8 mouse cellular contexts compared by ENCODE assay signal in genomic region chr17:86437516-86438277, GRCm38 (mm10).
DNase-seq lines count a peak whose midpoint lies in the region; ATAC-seq and TF ChIP-seq lines count a peak whose summit lies in the region.

No protein-coding gene starts in this region.

- H3K27ac ChIP-seq in CH12.LX (ENCODE audit: insufficient read depth, low read depth) = peak overlapping the region; percentile 65
- H3K27ac ChIP-seq in kidney, embryonic 14.5 days (ENCODE audit: low read depth, low read length) = no peak overlapping the region
- H3K27ac ChIP-seq in forebrain, embryonic 15.5 days (replicated peaks) = no peak overlapping the region

- TF ChIP-seq CTCF in CH12.LX (conservative IDR thresholded peaks at IDR 0.05 in 1 of 2, IDR thresholded peaks at IDR 0.05 in 1 of 2; ENCODE audit: low read depth in 2 of 2, low read length in 2 of 2) = no peak

- TF ChIP-seq EP300 in CH12.LX (IDR thresholded peaks at IDR 0.05; ENCODE audit: low read length) = peak; percentile 2; the same call in 1 of the 2 replicates

- H3K4me1 ChIP-seq in CH12.LX (ENCODE audit: control insufficient read depth in 1 of 2, insufficient read depth in 2 of 2) = peaks cover 34 to 62% of the 10 kb centered on the region in 2 experiments
- no peaks in the 10 kb centered on the region for H3K4me1 ChIP-seq in kidney, embryonic 14.5 days (ENCODE audit: control insufficient read depth, insufficient read depth, low read length)
- peaks cover 6% of the 10 kb centered on the region for H3K4me1 ChIP-seq in forebrain, embryonic 15.5 days

- whole genome bisulfite sequencing in kidney, embryonic 14.5 days = 83% methylated on average over 20 of the region's 20 CpGs
- 79% methylated on average over 20 of the region's 20 CpGs for WGBS in forebrain, embryonic 15.5 days

- no peak for ATAC-seq in kidney, embryonic 14.5 days (ENCODE audit: low FRiP score, low TSS enrichment)
- no peak for ATAC-seq in forebrain, embryonic 15.5 days (replicated peaks)

- H3K79me2 ChIP-seq in CH12.LX (replicated peaks; ENCODE audit: control insufficient read depth, extremely low read depth, insufficient read depth, poor library complexity, severe bottlenecking) = peaks cover 4% of the 10 kb centered on the region; the same call in 1 of the 2 replicates

- dilution Hi-C loops in CH12.LX (cut with MboI; ENCODE audit: extremely low pct_ligation_motif_present, extremely low pct_unique_long_range_greater_than_20kb, low sequenced_read_pairs) = no loop called here

- H3K27me3 ChIP-seq in CH12.LX (replicated peaks) = no peaks in the 10 kb centered on the region
- no peaks in the 10 kb centered on the region for H3K27me3 ChIP-seq in kidney, embryonic 14.5 days (ENCODE audit: control insufficient read depth, insufficient read depth, low read length)
- no peaks in the 10 kb centered on the region for H3K27me3 ChIP-seq in forebrain, embryonic 15.5 days

- peak; percentile 49 for TF ChIP-seq POLR2A in CH12.LX (IDR thresholded peaks at IDR 0.05; ENCODE audit: low read depth, low read length)

- DNase-seq in 3T3-L1 (ENCODE audit: low read depth, low spot score) (peak; percentile 28), CH12.LX (ENCODE audit: extremely low read depth) (peak; percentile 67)
- peak; percentile 46 for DNase-seq in gastrocnemius, postnatal 25 days
- peak; percentile 87 for DNase-seq in layer of hippocampus, adult 9-11 months
- DNase-seq in right cerebral cortex, postnatal 10 days (ENCODE audit: low spot score in 2 of 2) = peak; percentile 84 to 92
- DNase-seq in ovary, postnatal 36 days (ENCODE audit: low spot score) = no peak

- peak overlapping the region; percentile 26 to 46 (median 40) for H3K4me3 ChIP-seq in CH12.LX (replicated peaks in 1 of 3; ENCODE audit: low read depth in 2 of 3, low read length in 2 of 3, poor library complexity in 1 of 3)
- H3K4me3 ChIP-seq in kidney, embryonic 14.5 days (ENCODE audit: low read length) = no peak overlapping the region
- no peak overlapping the region for H3K4me3 ChIP-seq in forebrain, embryonic 15.5 days

- H3K4me2 ChIP-seq in CH12.LX (ENCODE audit: insufficient read depth, low read depth, poor library complexity, severe bottlenecking) = peak overlapping the region; percentile 90
- H3K4me2 ChIP-seq in kidney, embryonic 14.5 days (replicated peaks; ENCODE audit: low read depth, low read length) = no peak overlapping the region
- H3K4me2 ChIP-seq in forebrain, embryonic 15.5 days (replicated peaks) = no peak overlapping the region

- in situ Hi-C loops in CH12.LX (cut with MboI; ENCODE audit: low pct_ligation_motif_present, low pct_unique_long_range_greater_than_20kb, low sequenced_read_pairs) = loop anchor here (5.0 to 25.0 kb wide), 3 partner anchors 53 to 550 kb away; no protein-coding TSS in a partner anchor

- H3K36me3 ChIP-seq in CH12.LX (replicated peaks in 1 of 2; ENCODE audit: control insufficient read depth in 1 of 2, insufficient read depth in 1 of 2, low read length in 1 of 2) = peaks cover 6 to 18% of the 10 kb centered on the region in 2 experiments
- H3K36me3 ChIP-seq in kidney, embryonic 14.5 days (ENCODE audit: control insufficient read depth, insufficient read depth, low read length) = no peaks in the 10 kb centered on the region
- H3K36me3 ChIP-seq in forebrain, embryonic 15.5 days = no peaks in the 10 kb centered on the region

- H3K9ac ChIP-seq in CH12.LX (ENCODE audit: insufficient read depth, low read depth) = peak overlapping the region; percentile 60
- H3K9ac ChIP-seq in kidney, embryonic 14.5 days (ENCODE audit: low read depth, low read length) = no peak overlapping the region
- no peak overlapping the region for H3K9ac ChIP-seq in forebrain, embryonic 15.5 days (replicated peaks)

- peaks cover 6% of the 10 kb centered on the region for H3K9me3 ChIP-seq in CH12.LX (replicated peaks; ENCODE audit: low read length)
- 0 out of 2 replicates have a peak, but pooled peaks cover 3% of the 10 kb centered on the region for H3K9me3 ChIP-seq in kidney, embryonic 14.5 days (ENCODE audit: control insufficient read depth, low read length)
- no peaks in the 10 kb centered on the region for H3K9me3 ChIP-seq in forebrain, embryonic 15.5 days

- no peak for TF ChIP-seq RAD21 in CH12.LX (IDR thresholded peaks at IDR 0.05; ENCODE audit: low read depth, low read length)

TF ChIP-seq in CH12.LX, 34 proteins besides CTCF, POLR2A, EP300 and RAD21:
- TF ChIP-seq BHLHE40 (IDR thresholded peaks at IDR 0.05; ENCODE audit: low read depth, low read length) = peak; percentile 76
- no peak for TF ChIP-seq JUN (IDR thresholded peaks at IDR 0.05; ENCODE audit: insufficient read depth, low read depth, low read length)
- TF ChIP-seq USF1 (IDR thresholded peaks at IDR 0.05; ENCODE audit: low read depth, low read length) = no peak
- no peak for TF ChIP-seq HCFC1 (IDR thresholded peaks at IDR 0.05; ENCODE audit: low read depth, low read length)
- TF ChIP-seq UBTF (IDR thresholded peaks at IDR 0.05; ENCODE audit: low read depth, low read length) = no peak
- TF ChIP-seq NELFE (IDR thresholded peaks at IDR 0.05; ENCODE audit: low read depth, low read length) = no peak
- no peak for TF ChIP-seq GABPA (IDR thresholded peaks at IDR 0.05; ENCODE audit: insufficient replicate concordance, low read depth, low read length)
- no peak for TF ChIP-seq KAT2A (IDR thresholded peaks at IDR 0.05; ENCODE audit: insufficient replicate concordance, low read length)
- peak; percentile 88; the same call in 1 of the 2 replicates for TF ChIP-seq IRF4 (IDR thresholded peaks at IDR 0.05; ENCODE audit: low read depth, low read length)
- peak; percentile 62; the same call in 1 of the 2 replicates for TF ChIP-seq MYC (IDR thresholded peaks at IDR 0.05; ENCODE audit: low read depth, low read length)
- TF ChIP-seq SIN3A (IDR thresholded peaks at IDR 0.05; ENCODE audit: low read length) = 0 out of 2 replicates have a peak, but pooled peaks have one; percentile 61
- no peak for TF ChIP-seq USF2 (conservative IDR thresholded peaks at IDR 0.05; ENCODE audit: low read depth, low read length)
- TF ChIP-seq TBP (conservative IDR thresholded peaks at IDR 0.05; ENCODE audit: low read depth, low read length) = 0 out of 2 replicates have a peak, but pooled peaks have one; percentile 45
- TF ChIP-seq SMC3 (IDR thresholded peaks at IDR 0.05; ENCODE audit: low read depth, low read length) = no peak
- peak; percentile 48; the same call in 1 of the 2 replicates for TF ChIP-seq MXI1 (IDR thresholded peaks at IDR 0.05; ENCODE audit: low read depth, low read length)
- no peak for TF ChIP-seq CHD1 (IDR thresholded peaks at IDR 0.05; ENCODE audit: low read depth, low read length)
- TF ChIP-seq E2F4 (IDR thresholded peaks at IDR 0.05; ENCODE audit: insufficient replicate concordance, low read depth, low read length) = no peak
- no peak for TF ChIP-seq NRF1 (IDR thresholded peaks at IDR 0.05; ENCODE audit: low read depth, low read length)
- no peak for TF ChIP-seq RCOR1 (conservative IDR thresholded peaks at IDR 0.05; ENCODE audit: low read depth, low read length)
- TF ChIP-seq ETS1 (conservative IDR thresholded peaks at IDR 0.05; ENCODE audit: low read depth, low read length) = peak; percentile 46
- TF ChIP-seq ELF1 (IDR thresholded peaks at IDR 0.05; ENCODE audit: low read depth, low read length) = no peak
- TF ChIP-seq PAX5 (IDR thresholded peaks at IDR 0.05; ENCODE audit: low read length) = no peak
- no peak for TF ChIP-seq ZNF384 (IDR thresholded peaks at IDR 0.05; ENCODE audit: low read depth, low read length)
- TF ChIP-seq CHD2 (IDR thresholded peaks at IDR 0.05; ENCODE audit: low read length) = no peak; the same call in 1 of the 2 replicates
- TF ChIP-seq ZC3H11A (IDR thresholded peaks at IDR 0.05; ENCODE audit: low read depth, low read length) = no peak
- peak; percentile 56; the same call in 1 of the 2 replicates for TF ChIP-seq TCF12 (IDR thresholded peaks at IDR 0.05; ENCODE audit: low read depth, low read length)
- no peak for TF ChIP-seq MAFK (IDR thresholded peaks at IDR 0.05; ENCODE audit: insufficient replicate concordance, low read length)
- no peak for TF ChIP-seq JUND (conservative IDR thresholded peaks at IDR 0.05; ENCODE audit: low read depth, low read length)
- TF ChIP-seq ZMIZ1 (IDR thresholded peaks at IDR 0.05; ENCODE audit: low read depth, low read length) = 0 out of 2 replicates have a peak, but pooled peaks have one; percentile 13
- no peak for TF ChIP-seq ZKSCAN1 (IDR thresholded peaks at IDR 0.05; ENCODE audit: borderline replicate concordance, low read depth, low read length)
- TF ChIP-seq POLR2AphosphoS2 (IDR thresholded peaks at IDR 0.05; ENCODE audit: low read depth, low read length) = no peak
- TF ChIP-seq MEF2A (IDR thresholded peaks at IDR 0.05; ENCODE audit: borderline replicate concordance, low read depth, low read length) = peak; percentile 60
- TF ChIP-seq MAX (IDR thresholded peaks at IDR 0.05; ENCODE audit: low read length) = peak; percentile 77
- TF ChIP-seq MAZ (IDR thresholded peaks at IDR 0.05; ENCODE audit: low read depth, low read length) = 0 out of 2 replicates have a peak, but pooled peaks have one; percentile 61

Comparison
In these comparisons a context has a peak if more than half of its experiments do, and no peak if none do; other contexts are left out.
1. H3K4me3 ChIP-seq: peak in CH12.LX (3 of 3); none in kidney, embryonic 14.5 days (single experiment) and forebrain, embryonic 15.5 days (single experiment).